Mouse (Mus musculus): Measurements from ENCODE around the gene Clnk. TPM values are rescaled to one million over a fixed set of nuclear protein-coding genes. Genes with fewer than 3 reads are reported as not detected.
A peak's percentile ranks its signal among the peaks of the same experiment; 100 is the strongest.

Gene Clnk
- polyA plus RNA-seq, 1 experiment from 2014 or later: not detected

GRCm38 (mm10) chr5:38702941-38703340 lies 173.7 kb downstream of the Clnk start:
- no peaks in the 10 kb centered on the region for H3K27me3 ChIP-seq
- H3K4me1 ChIP-seq: no peaks in the 10 kb centered on the region
- no peaks in the 10 kb centered on the region for H3K9me3 ChIP-seq
- H3K4me3 ChIP-seq: no peak overlapping the region
- 92% methylated on average over 6 of the region's 6 CpGs for WGBS
- ATAC-seq (ENCODE audit: insufficient number of reproducible peaks, insufficient read depth, low FRiP score, low TSS enrichment, low read depth): no peak
- no peak overlapping the region for H3K9ac ChIP-seq
- no peaks in the 10 kb centered on the region for H3K36me3 ChIP-seq
- no peak overlapping the region for H3K4me2 ChIP-seq
- no peak overlapping the region for H3K27ac ChIP-seq

- WGBS: 69% methylated on average over 2 of the region's 2 CpGs
- ATAC-seq (ENCODE audit: insufficient number of reproducible peaks, insufficient read depth, low FRiP score, low TSS enrichment, low read depth): no peak
Observed at GRCm38 (mm10) chr5:38702091-38702490, 174.5 kb downstream of the Clnk start.

GRCm38 (mm10) chr5:38698466-38698865 lies 178.1 kb downstream of the Clnk start:
- WGBS: 77% methylated on average over 5 of the region's 5 CpGs
- H3K4me1 ChIP-seq: no peaks in the 10 kb centered on the region
- H3K9ac ChIP-seq: no peak overlapping the region

More at GRCm38 (mm10) chr5:38702091-38702490, 174.5 kb downstream of the Clnk start:
- Histone ChIP-seq H3K4me2 (no peak overlapping the region), H3K27ac (no peak overlapping the region), H3K27me3 (no peaks in the 10 kb centered on the region), H3K9ac (no peak overlapping the region), H3K9me3 (no peaks in the 10 kb centered on the region), H3K4me3 (no peak overlapping the region), H3K4me1 (no peaks in the 10 kb centered on the region), H3K36me3 (no peaks in the 10 kb centered on the region)

GRCm38 (mm10) chr5:38698046-38698445 lies 178.6 kb downstream of the Clnk start:
- H3K4me2 ChIP-seq: no peak overlapping the region
- no peaks in the 10 kb centered on the region for H3K4me1 ChIP-seq
- H3K27ac ChIP-seq: no peak overlapping the region
- no peak overlapping the region for H3K4me3 ChIP-seq
- WGBS: 53% methylated on average over 3 of the region's 3 CpGs
- no peaks in the 10 kb centered on the region for H3K9me3 ChIP-seq
- ATAC-seq (ENCODE audit: insufficient number of reproducible peaks, insufficient read depth, low FRiP score, low TSS enrichment, low read depth): no peak
- no peak overlapping the region for H3K9ac ChIP-seq
- no peaks in the 10 kb centered on the region for H3K36me3 ChIP-seq
- no peaks in the 10 kb centered on the region for H3K27me3 ChIP-seq

More at GRCm38 (mm10) chr5:38698466-38698865, 178.1 kb downstream of the Clnk start:
- H3K9me3 ChIP-seq: no peaks in the 10 kb centered on the region
- no peak overlapping the region for H3K4me3 ChIP-seq
- H3K27ac ChIP-seq: no peak overlapping the region
- H3K36me3 ChIP-seq: no peaks in the 10 kb centered on the region
- no peaks in the 10 kb centered on the region for H3K27me3 ChIP-seq
- ATAC-seq (ENCODE audit: insufficient number of reproducible peaks, insufficient read depth, low FRiP score, low TSS enrichment, low read depth): no peak
- no peak overlapping the region for H3K4me2 ChIP-seq

GRCm38 (mm10) chr5:38696616-38697375 lies 179.8 kb downstream of the Clnk start:
- Histone ChIP-seq H3K4me1 (no peaks in the 10 kb centered on the region), H3K27ac (no peak overlapping the region), H3K9me3 (no peaks in the 10 kb centered on the region), H3K4me2 (no peak overlapping the region), H3K27me3 (no peaks in the 10 kb centered on the region), H3K36me3 (no peaks in the 10 kb centered on the region), H3K9ac (no peak overlapping the region), H3K4me3 (no peak overlapping the region)
- ATAC-seq (ENCODE audit: insufficient number of reproducible peaks, insufficient read depth, low FRiP score, low TSS enrichment, low read depth): no peak; the same call in 1 of the 2 replicates
- 25% methylated on average over 8 of the region's 8 CpGs for WGBS

- no peaks in the 10 kb centered on the region for H3K36me3 ChIP-seq
- no peak overlapping the region for H3K9ac ChIP-seq
- 89% methylated on average over 6 of the region's 6 CpGs for WGBS
- no peaks in the 10 kb centered on the region for H3K4me1 ChIP-seq
- H3K4me2 ChIP-seq: no peak overlapping the region
- H3K4me3 ChIP-seq: no peak overlapping the region
- ATAC-seq (ENCODE audit: insufficient number of reproducible peaks, insufficient read depth, low FRiP score, low TSS enrichment, low read depth): no peak
- no peak overlapping the region for H3K27ac ChIP-seq
- no peaks in the 10 kb centered on the region for H3K9me3 ChIP-seq
- H3K27me3 ChIP-seq: no peaks in the 10 kb centered on the region
Observed at GRCm38 (mm10) chr5:38692859-38693258, 183.8 kb downstream of the Clnk start.

GRCm38 (mm10) chr5:38689186-38689585 lies 187.4 kb downstream of the Clnk start:
- H3K4me3 ChIP-seq: no peak overlapping the region
- H3K27me3 ChIP-seq: no peaks in the 10 kb centered on the region
- H3K4me2 ChIP-seq: no peak overlapping the region
- ATAC-seq (ENCODE audit: insufficient number of reproducible peaks, insufficient read depth, low FRiP score, low TSS enrichment, low read depth): no peak
- 0 out of 2 replicates have a peak, but pooled peaks cover 5% of the 10 kb centered on the region for H3K4me1 ChIP-seq
- no peaks in the 10 kb centered on the region for H3K36me3 ChIP-seq
- no peaks in the 10 kb centered on the region for H3K9me3 ChIP-seq
- H3K27ac ChIP-seq: no peak overlapping the region
- WGBS: 87% methylated on average over 6 of the region's 6 CpGs
- H3K9ac ChIP-seq: no peak overlapping the region

GRCm38 (mm10) chr5:38687694-38688093 lies 188.9 kb downstream of the Clnk start:
- Histone ChIP-seq H3K9ac (no peak overlapping the region), H3K4me3 (no peak overlapping the region), H3K9me3 (no peaks in the 10 kb centered on the region), H3K27me3 (no peaks in the 10 kb centered on the region), H3K4me2 (no peak overlapping the region), H3K27ac (no peak overlapping the region), H3K4me1 (peaks cover 15% of the 10 kb centered on the region), H3K36me3 (peaks cover 5% of the 10 kb centered on the region)
- no peak for ATAC-seq (ENCODE audit: insufficient number of reproducible peaks, insufficient read depth, low FRiP score, low TSS enrichment, low read depth)
- WGBS: 85% methylated on average over 1 of the region's 1 CpGs

- under 1% methylated on average over 85 of the region's 89 CpGs for WGBS
- Histone ChIP-seq H3K27me3 (no peaks in the 10 kb centered on the region), H3K4me3 (peak within 1 kb of the TSS; percentile 72), H3K9me3 (no peaks in the 10 kb centered on the region), H3K9ac (peak within 1 kb of the TSS; percentile 91), H3K4me1 (peaks cover 18% of the 10 kb centered on the region), H3K27ac (peak within 1 kb of the TSS; percentile 89), H3K36me3 (peaks cover 37% of the 10 kb centered on the region), H3K4me2 (peak within 1 kb of the TSS; percentile 77)
- peak; percentile 92 for ATAC-seq (ENCODE audit: insufficient number of reproducible peaks, insufficient read depth, low FRiP score, low TSS enrichment, low read depth)
Observed at GRCm38 (mm10) chr5:38684164-38684911, 192.3 kb downstream of the Clnk start, which contains the start of gene Zfp518b. Gene Zfp518b (minus strand): TSS chr5:38684826.

GRCm38 (mm10) chr5:38658836-38659235 lies 217.8 kb downstream of the Clnk start:
- no peaks in the 10 kb centered on the region for H3K27me3 ChIP-seq
- H3K36me3 ChIP-seq: no peaks in the 10 kb centered on the region
- H3K9ac ChIP-seq: no peak overlapping the region
- no peaks in the 10 kb centered on the region for H3K9me3 ChIP-seq
- no peak for ATAC-seq (ENCODE audit: insufficient number of reproducible peaks, insufficient read depth, low FRiP score, low TSS enrichment, low read depth)
- WGBS: 88% methylated on average over 5 of the region's 5 CpGs
- H3K4me1 ChIP-seq: no peaks in the 10 kb centered on the region
- no peak overlapping the region for H3K27ac ChIP-seq
- H3K4me3 ChIP-seq: no peak overlapping the region
- no peak overlapping the region for H3K4me2 ChIP-seq
